Mouse (Mus musculus) CH12.LX (cell line): ENCODE data around the gene Tfg.

Experiments used
- CHD1 ChIP-seq: IDR thresholded peaks from 2 replicates; pipeline ENCODE4 v1.6.1; 2012; ENCODE audit warnings: low read depth, low read length, improper control_type of control experiment, inconsistent platforms
- CTCF ChIP-seq, 2 experiments: IDR thresholded peaks in 1 of 2; conservative IDR thresholded peaks in 1 of 2; 2 replicates each; pipeline ENCODE4 v1.5.1; 2011 to 2012; ENCODE audit warnings: low read depth in 2 of 2, low read length in 2 of 2, improper control_type of control experiment in 1 of 2, inconsistent platforms in 1 of 2, mild to moderate bottlenecking in 1 of 2, moderate library complexity in 1 of 2
- E2F4 ChIP-seq: IDR thresholded peaks from 2 replicates; pipeline ENCODE4 v1.6.1; 2011; ENCODE audit warnings: low read depth, low read length, improper control_type of control experiment; ENCODE audit not compliant: insufficient replicate concordance
- GABPA ChIP-seq: IDR thresholded peaks from 2 replicates; pipeline ENCODE4 v1.6.1; 2012; ENCODE audit warnings: low read depth, low read length, improper control_type of control experiment, inconsistent platforms; ENCODE audit not compliant: insufficient replicate concordance
- MEF2A ChIP-seq: IDR thresholded peaks from 2 replicates; pipeline ENCODE4 v1.6.1; 2014; ENCODE audit warnings: low read depth, mild to moderate bottlenecking, inconsistent platforms, low read length, improper control_type of control experiment, borderline replicate concordance
- RCOR1 ChIP-seq: conservative IDR thresholded peaks from 2 replicates; pipeline ENCODE4 v1.6.1; 2012; ENCODE audit warnings: low read depth, mild to moderate bottlenecking, inconsistent platforms, low read length, improper control_type of control experiment
- USF1 ChIP-seq: IDR thresholded peaks from 2 replicates; pipeline ENCODE4 v1.6.1; 2014; ENCODE audit warnings: low read depth, mild to moderate bottlenecking, inconsistent platforms, low read length, improper control_type of control experiment
- ZKSCAN1 ChIP-seq: IDR thresholded peaks from 2 replicates; pipeline ENCODE4 v1.6.1; 2012; ENCODE audit warnings: low read depth, inconsistent platforms, low read length, improper control_type of control experiment, borderline replicate concordance

DNA sequence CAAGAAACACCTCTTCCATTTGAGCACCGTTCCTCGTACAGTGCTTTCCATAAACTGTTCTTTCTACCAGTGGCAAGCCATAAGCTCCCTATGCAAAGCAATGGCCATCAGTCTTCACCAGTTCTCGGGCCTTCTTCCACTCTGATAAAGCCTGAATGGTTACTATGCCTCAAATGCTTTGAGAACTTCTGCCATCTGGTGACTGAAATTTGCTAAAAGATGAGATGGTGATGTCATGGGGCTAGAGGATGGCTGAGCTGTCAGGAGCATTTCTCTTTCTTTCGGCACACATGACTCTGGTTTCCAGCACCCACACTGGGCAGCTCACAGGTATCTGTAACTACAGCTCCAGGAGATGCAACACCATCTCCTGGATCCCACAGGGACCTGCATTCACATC, 40.1 kb downstream of the Tfg start:
- no peak for TF ChIP-seq CHD1
- TF ChIP-seq CTCF (conservative IDR thresholded peaks at IDR 0.05 in 1 of 2, IDR thresholded peaks at IDR 0.05 in 1 of 2; ENCODE audit: low read depth in 2 of 2, low read length in 2 of 2), result peak in 1 of 2 experiments; percentile 79; a peak in 2 of 4 replicates
- TF ChIP-seq GABPA, result no peak
- TF ChIP-seq MEF2A, result no peak
- TF ChIP-seq E2F4, result no peak
- no peak for TF ChIP-seq USF1
- no peak for TF ChIP-seq RCOR1
- no peak for TF ChIP-seq ZKSCAN1
